Mouse (Mus musculus): ENCODE data around the gene Ddx5.

DNA sequence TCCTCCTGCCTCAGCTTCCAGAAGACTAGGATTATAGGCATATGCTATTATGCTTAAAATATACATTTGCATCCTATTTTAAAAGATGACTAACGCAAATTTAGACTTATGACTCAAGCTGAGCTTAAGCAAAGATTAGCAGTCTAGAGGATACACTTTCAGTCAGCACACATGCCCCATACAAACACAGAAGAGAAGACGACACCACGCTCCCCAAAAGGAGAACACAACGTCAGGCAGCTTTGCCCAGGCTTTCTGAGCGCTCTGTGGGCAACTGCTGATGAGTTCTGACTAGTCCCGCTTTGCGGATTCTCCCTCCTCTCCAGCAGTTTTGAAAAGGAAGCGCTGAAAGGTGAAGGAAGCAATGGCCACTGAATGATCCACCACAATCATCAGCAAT is 34.8 kb upstream of the Ddx5 start:
- TF ChIP-seq EP300 (optimal IDR thresholded peaks at IDR 0.05) (no peak), CTCF (IDR thresholded peaks at IDR 0.05; ENCODE audit: low read depth) (no peak)
